Mouse (Mus musculus): Measurements from ENCODE around the gene Fndc3c1. TPM values are rescaled to one million over a fixed set of nuclear protein-coding genes. Genes with fewer than 3 reads are reported as not detected.

The Fndc3c1 gene
- total RNA-seq, 1 experiment = 3.9 TPM

DNA sequence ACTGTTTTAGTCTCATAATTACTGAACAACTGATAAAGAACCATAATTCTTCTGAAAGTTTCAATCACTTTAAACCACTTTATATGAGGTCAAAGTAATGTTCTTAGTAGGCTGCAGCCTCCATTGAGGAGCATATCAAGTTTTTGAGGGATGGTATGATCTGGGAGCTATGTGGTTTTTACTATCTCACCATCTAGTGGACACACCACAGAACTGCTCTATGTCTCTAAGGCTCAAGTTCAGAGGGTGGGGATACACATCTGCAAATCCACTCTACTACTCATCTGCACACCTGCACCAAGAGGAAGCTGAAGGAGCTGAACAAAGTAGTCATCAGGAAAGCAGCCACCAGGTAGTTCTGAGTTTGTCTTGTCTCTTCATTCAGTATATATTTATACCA lies 104.6 kb downstream of the Fndc3c1 start:
- Histone ChIP-seq H3K9me3 (ENCODE audit: control insufficient read depth, insufficient read depth, low read depth, low read length) (no peaks in the 10 kb centered on the region), H3K4me3 (ENCODE audit: insufficient read depth in 1 of 2, low read depth in 1 of 2, low read length in 2 of 2, poor library complexity in 1 of 2, severe bottlenecking in 1 of 2) (no peak overlapping the region), H3K4me1 (ENCODE audit: control insufficient read depth in 2 of 2, insufficient read depth in 2 of 2, low read length in 2 of 2, poor library complexity in 1 of 2) (no peaks in the 10 kb centered on the region), H3K27ac (ENCODE audit: insufficient read depth, low read depth, low read length, poor library complexity, severe bottlenecking) (no peak overlapping the region), H3K9ac (ENCODE audit: insufficient read depth, low read depth, low read length, poor library complexity, severe bottlenecking) (no peak overlapping the region), H3K36me3 (ENCODE audit: control insufficient read depth, insufficient read depth, low read length, poor library complexity, severe bottlenecking) (no peaks in the 10 kb centered on the region)
- no peak for DNase-seq (ENCODE audit: low read depth, low spot score)
- in situ Hi-C loops (cut with MboI; ENCODE audit: low sequenced_read_pairs in 2 of 2, unreplicated experiment in 2 of 2) = no loop called here
- TF ChIP-seq HCFC1 (IDR thresholded peaks at IDR 0.05; ENCODE audit: borderline replicate concordance, insufficient read depth, low read length) (no peak), CHD2 (IDR thresholded peaks at IDR 0.05; ENCODE audit: low read depth, low read length) (no peak), ZC3H11A (IDR thresholded peaks at IDR 0.05; ENCODE audit: borderline replicate concordance, low read depth, low read length) (no peak), MAFK (IDR thresholded peaks at IDR 0.05; ENCODE audit: insufficient read depth, low read depth, low read length) (no peak), ZNF384 (IDR thresholded peaks at IDR 0.05; ENCODE audit: low read depth, low read length) (no peak)

Other genes starting within 250 kb of the Fndc3c1 start
- 0.09 TPM in 1 of 2 replicates, not detected in the other for gene Fnd3c2, start 230.0 kb downstream of the Fndc3c1 start, total RNA-seq (2012; rRNA removed)
- gene Gm5127, start 97.8 kb upstream of the Fndc3c1 start, total RNA-seq (2012; rRNA removed) = not detected in 2 replicates
- 1.6 and 1.8 TPM in 2 replicates for gene Cysltr1, start 118.3 kb upstream of the Fndc3c1 start, total RNA-seq (2012; rRNA removed)

Measured in ES-E14 (cell line).